Mouse (Mus musculus) E14TG2a.4 (cell line): ENCODE data around the gene Lingo2.

Experiments used
- CTCF ChIP-seq: conservative IDR thresholded peaks from 2 replicates; pipeline ENCODE4 v1.5.1; 2014; ENCODE audit warnings: low read length
- NANOG ChIP-seq: IDR thresholded peaks from 2 replicates; pipeline ENCODE4 v1.6.1; 2014; ENCODE audit warnings: borderline replicate concordance, low read length, mixed read lengths

DNA sequence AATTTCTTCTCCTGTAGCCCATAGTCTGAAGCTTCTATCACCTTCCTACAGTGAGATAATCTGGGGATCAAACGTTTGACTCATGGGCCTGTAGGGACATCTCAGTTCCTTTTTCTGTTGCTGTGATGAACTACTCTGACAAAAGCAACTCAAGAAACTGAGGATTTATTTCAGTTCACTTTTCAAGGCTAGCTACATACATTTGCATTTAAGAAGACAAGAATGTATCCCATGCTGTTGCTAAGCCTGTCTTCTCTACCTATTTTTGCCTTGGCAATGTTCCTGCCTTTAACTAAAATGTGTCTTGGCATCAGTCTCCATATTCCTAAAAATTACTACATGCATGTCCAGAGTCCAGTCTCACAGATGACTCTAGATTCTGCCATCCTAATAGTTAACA, 781.4 kb downstream of the Lingo2 start:
- TF ChIP-seq CTCF = no peak
- TF ChIP-seq NANOG = no peak
